Mouse (Mus musculus) monocyte, adult 59 days (primary cell): ENCODE data around the gene Gm27235. TPM values are rescaled to one million over a fixed set of nuclear protein-coding genes. Genes with fewer than 3 reads are reported as not detected.

Experiments used
- total RNA-seq, 2 experiments: library from RNA; stranded (reverse); gene quantifications; one replicate each; pipeline ENCODE4 v1.2.4; 2023

Gm27235 gene
- total RNA-seq, result not detected

DNA sequence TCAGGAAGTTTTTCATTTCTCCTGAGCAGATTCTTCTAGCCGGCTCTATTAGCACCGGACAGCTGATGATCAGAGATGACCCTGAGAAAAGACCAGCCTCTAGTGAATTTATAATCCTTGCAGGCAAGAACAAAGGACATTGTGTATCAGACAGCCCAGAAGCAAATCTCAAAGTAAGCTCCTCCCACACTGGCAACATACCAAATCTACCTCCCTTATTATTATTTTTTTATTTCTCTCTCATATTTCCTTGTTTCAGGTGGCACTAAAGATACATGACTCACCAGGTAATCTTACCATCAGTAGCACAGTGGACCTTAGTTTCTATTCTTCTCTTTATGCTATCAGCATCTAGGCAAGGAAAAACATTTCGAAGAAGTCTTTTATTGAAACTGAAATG, at the start of gene Gm27235, which contains the start of gene D730048I06Rik:
Gene Gm27235 (minus strand): TSS at position 101 of the 400 bp plus-strand sequence.
Gene D730048I06Rik (minus strand): TSS at position 112 of the 400 bp plus-strand sequence.

DNA sequence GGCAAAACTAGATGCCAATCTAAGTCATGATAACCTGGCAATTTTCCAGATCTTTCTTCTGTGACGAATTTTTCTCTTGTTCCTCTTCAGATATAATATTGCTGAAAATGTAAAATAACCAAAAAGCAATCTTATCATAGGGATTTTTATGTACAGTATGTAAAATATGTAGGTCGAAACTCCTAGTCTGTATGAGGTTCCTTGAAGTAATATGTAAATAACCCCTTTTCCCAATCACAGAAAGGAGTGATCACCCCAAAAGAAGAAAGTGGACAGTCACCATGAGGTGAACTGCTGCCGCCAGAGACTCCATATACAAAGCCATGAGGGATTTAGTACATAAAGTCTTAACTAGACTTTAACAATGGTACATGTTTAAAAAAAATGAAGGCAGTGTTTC, 11.9 kb downstream of the Gm27235 start, which contains the start of gene Gm17727:
Gene Gm17727 (minus strand): TSS at position 101 of the 400 bp plus-strand sequence.

DNA sequence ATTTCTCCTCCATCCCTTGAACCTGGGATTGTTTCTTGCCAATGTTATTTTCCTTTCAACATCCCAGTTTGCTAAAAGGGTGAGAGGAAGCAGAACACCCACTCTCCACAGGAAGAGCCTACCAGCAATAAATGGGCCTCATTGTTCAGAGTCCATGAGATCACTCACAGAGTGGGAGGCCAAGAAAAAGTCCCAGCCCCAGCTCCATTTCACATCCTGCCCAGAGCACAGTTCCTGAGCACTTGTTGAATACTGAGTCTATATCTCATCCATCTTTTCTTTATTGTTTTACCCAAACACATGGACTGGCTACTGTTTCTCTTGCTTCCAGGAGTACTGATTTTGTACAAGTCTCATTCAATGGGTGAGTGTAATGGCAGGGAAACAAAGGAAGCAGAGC, 49.2 kb downstream of the Gm27235 start, which contains the start of gene Gm17677:
Gene Gm17677 (plus strand): TSS at position 301 of the 400 bp plus-strand sequence.

Other genes with a start within 250 kb of the Gm27235 start
- gene Ddx25, start 231.6 kb downstream of the Gm27235 start, total RNA-seq, result not detected
- gene Pus3, start 231.5 kb downstream of the Gm27235 start, total RNA-seq, result 1 to 10 TPM; 8.0 to 9.8 TPM
- not detected for gene Pate2, start 219.8 kb downstream of the Gm27235 start, total RNA-seq
- gene Hyls1, start 219.7 kb downstream of the Gm27235 start, total RNA-seq, result 1 to 10 TPM; 4.4 to 5.8 TPM
- not detected for gene Pate4, start 178.2 kb downstream of the Gm27235 start, total RNA-seq
- gene Pate3, start 141.9 kb downstream of the Gm27235 start, total RNA-seq, result not detected
- gene Pate1, start 102.7 kb downstream of the Gm27235 start, total RNA-seq, result not detected
- not detected for gene Gm17677, start 49.1 kb downstream of the Gm27235 start, total RNA-seq
- gene Gm17727, start 12.0 kb downstream of the Gm27235 start, total RNA-seq, result not detected
- not detected for gene D730048I06Rik, start within 50 bp of the Gm27235 start, total RNA-seq
- not detected for gene 9230110F15Rik, start 54.0 kb upstream of the Gm27235 start, total RNA-seq
- gene 9230113P08Rik, start 118.3 kb upstream of the Gm27235 start, total RNA-seq, result not detected